13 mouse cellular contexts compared by ENCODE assay signal in genomic region chr16:92288778-92289177, GRCm38 (mm10). TPM values are rescaled to one million over a fixed set of nuclear protein-coding genes. Genes with fewer than 3 reads are reported as not detected.
DNase-seq lines count a peak whose midpoint lies in the region; ATAC-seq and TF ChIP-seq lines count a peak whose summit lies in the region.
"Had no signal": no experiment of that assay in that cellular context is flagged by ENCODE, and none has a peak within 500 bp of the region (broad histone marks: within the 10 kb centered on the region; RNA-seq: fewer than 3 reads in every experiment).

No protein-coding gene starts in this region.

- no peak overlapping the region for H3K27ac ChIP-seq in kidney, embryonic 15.5 days
- no peak overlapping the region for H3K27ac ChIP-seq in neural tube, embryonic 13.5 days (replicated peaks)
- H3K27ac ChIP-seq in stomach, postnatal 0 days (replicated peaks): no peak overlapping the region
- H3K27ac ChIP-seq: limb, embryonic 13.5 days had no signal

- TF ChIP-seq CTCF in stomach, postnatal 0 days (IDR thresholded peaks at IDR 0.05; ENCODE audit: low read depth): peak; percentile 77

- H3K4me2 ChIP-seq in kidney, embryonic 15.5 days: no peak overlapping the region
- no peak overlapping the region for H3K4me2 ChIP-seq in neural tube, embryonic 13.5 days
- H3K4me2 ChIP-seq in stomach, postnatal 0 days (replicated peaks; ENCODE audit: low read depth): no peak overlapping the region
- H3K4me2 ChIP-seq: limb, embryonic 13.5 days had no signal

- H3K27me3 ChIP-seq in kidney, embryonic 15.5 days: peaks cover 4% of the 10 kb centered on the region; the same call in 1 of the 2 replicates
- no peaks in the 10 kb centered on the region for H3K27me3 ChIP-seq in neural tube, embryonic 13.5 days
- no peaks in the 10 kb centered on the region for H3K27me3 ChIP-seq in stomach, postnatal 0 days (ENCODE audit: control insufficient read depth, insufficient read depth, low read length)

- ATAC-seq in kidney, embryonic 15.5 days (replicated peaks; ENCODE audit: low FRiP score): no peak
- peak; percentile 40; the same call in 1 of the 2 replicates for ATAC-seq in neural tube, embryonic 13.5 days (ENCODE audit: low read depth)
- peak; percentile 39; the same call in 1 of the 2 replicates for ATAC-seq in stomach, postnatal 0 days (ENCODE audit: low FRiP score, low TSS enrichment)
- ATAC-seq in inflammation-experienced regulatory T-cells, adult 6 months: no peak

- H3K4me1 ChIP-seq in kidney, embryonic 15.5 days: no peaks in the 10 kb centered on the region
- H3K4me1 ChIP-seq in neural tube, embryonic 13.5 days (replicated peaks): no peaks in the 10 kb centered on the region
- H3K4me1 ChIP-seq in stomach, postnatal 0 days (replicated peaks; ENCODE audit: control insufficient read depth, insufficient read depth): no peaks in the 10 kb centered on the region

- DNase-seq in adrenal gland, postnatal 36 days: peak; percentile 44 to 47
- DNase-seq in adrenal gland, postnatal 4 days (ENCODE audit: low spot score in 2 of 2): no peak
- DNase-seq in kidney, adult 18-20 months: peak; percentile 23
- no peak for DNase-seq in neural tube, embryonic 10.5 days (ENCODE audit: extremely low spot score, low spot score)
- DNase-seq in stomach, postnatal 0 days (ENCODE audit: low spot score): peak; percentile 30
- DNase-seq: thymus, adult 18-20 months had no signal

- H3K36me3 ChIP-seq in kidney, embryonic 15.5 days: no peaks in the 10 kb centered on the region
- H3K36me3 ChIP-seq in neural tube, embryonic 13.5 days: no peaks in the 10 kb centered on the region
- no peaks in the 10 kb centered on the region for H3K36me3 ChIP-seq in stomach, postnatal 0 days (ENCODE audit: control insufficient read depth, insufficient read depth, low read length)
- H3K36me3 ChIP-seq: limb, embryonic 13.5 days had no signal

- H3K9ac ChIP-seq in kidney, embryonic 15.5 days: no peak overlapping the region
- no peak overlapping the region for H3K9ac ChIP-seq in neural tube, embryonic 13.5 days
- no peak overlapping the region for H3K9ac ChIP-seq in stomach, postnatal 0 days (ENCODE audit: low read length)
- H3K9ac ChIP-seq: limb, embryonic 13.5 days had no signal

- H3K9me3 ChIP-seq in kidney, embryonic 15.5 days (replicated peaks): no peaks in the 10 kb centered on the region
- H3K9me3 ChIP-seq in neural tube, embryonic 13.5 days: no peaks in the 10 kb centered on the region
- no peaks in the 10 kb centered on the region for H3K9me3 ChIP-seq in stomach, postnatal 0 days (ENCODE audit: control insufficient read depth, low read length)
- H3K9me3 ChIP-seq: limb, embryonic 13.5 days had no signal

- no peak overlapping the region for H3K4me3 ChIP-seq in kidney, embryonic 15.5 days (replicated peaks)
- H3K4me3 ChIP-seq in neural tube, embryonic 13.5 days: no peak overlapping the region
- no peak overlapping the region for H3K4me3 ChIP-seq in stomach, postnatal 0 days (ENCODE audit: low read depth, low read length)
- H3K4me3 ChIP-seq: erythroblast, embryonic 14.5 days; limb, embryonic 13.5 days had no signal

- no peak for TF ChIP-seq EP300 in stomach, postnatal 0 days (optimal IDR thresholded peaks at IDR 0.05)

- 71% methylated on average over 9 of the region's 9 CpGs for WGBS in kidney, embryonic 15.5 days
- 85% methylated on average over 9 of the region's 9 CpGs for WGBS in neural tube, embryonic 13.5 days
- 61% methylated on average over 9 of the region's 9 CpGs for WGBS in stomach, postnatal 0 days

RNA-seq across cellular contexts. Expression of gene Kcne2, which starts 3.4 kb away (rescaled TPM):
- under 1 TPM in 1 of 2 experiments, not detected in 1; 0.16 TPM for total RNA-seq in adrenal gland, postnatal 36 days (2021)
- total RNA-seq in adrenal gland, postnatal 4 days (2021): not detected
- polyA plus RNA-seq in kidney, embryonic 15.5 days (2015; fragmentation: Nextera tagmentation; extraction: Ambion mirVana): 0.10 and 0.27 TPM in 2 replicates
- polyA plus RNA-seq in neural tube, embryonic 13.5 days (2015; fragmentation: Nextera tagmentation; extraction: Ambion mirVana): 0.31 and 7.3 TPM in 2 replicates
- 29.8 and 37.9 TPM in 2 replicates for polyA plus RNA-seq in stomach, postnatal 0 days (2015; fragmentation: Nextera tagmentation; extraction: Ambion mirVana)
- not detected for polyA plus RNA-seq in inflammation-experienced regulatory T-cells, adult 6 months (2017; shearing (Covaris generic))
- polyA plus RNA-seq: C2C12; erythroblast, embryonic 14.5 days had no signal

RNA-seq across cellular contexts. Expression of gene Smim11, which starts 12.3 kb away (rescaled TPM):
- 10 to 100 TPM; 56.5 to 61.6 TPM for total RNA-seq in adrenal gland, postnatal 36 days (2021)
- 10 to 100 TPM; 49.0 to 51.8 TPM for total RNA-seq in adrenal gland, postnatal 4 days (2021)
- 126 and 141 TPM in 2 replicates for polyA plus RNA-seq in kidney, embryonic 15.5 days (2015; fragmentation: Nextera tagmentation; extraction: Ambion mirVana)
- polyA plus RNA-seq in neural tube, embryonic 13.5 days (2015; fragmentation: Nextera tagmentation; extraction: Ambion mirVana): 73.9 and 82.3 TPM in 2 replicates
- 119 and 122 TPM in 2 replicates for polyA plus RNA-seq in stomach, postnatal 0 days (2015; fragmentation: Nextera tagmentation; extraction: Ambion mirVana)
- polyA plus RNA-seq in inflammation-experienced regulatory T-cells, adult 6 months (2017; shearing (Covaris generic)): 100 to 1,000 TPM; 112 to 149 (median 139) TPM

RNA-seq across cellular contexts. Expression of gene Fam243, which starts 32.5 kb away (rescaled TPM):
- not detected for total RNA-seq in adrenal gland, postnatal 36 days (2021)
- total RNA-seq in adrenal gland, postnatal 4 days (2021): under 1 TPM in 1 of 2 experiments, not detected in 1; 0.25 TPM
- polyA plus RNA-seq in kidney, embryonic 15.5 days (2015; fragmentation: Nextera tagmentation; extraction: Ambion mirVana): not detected in 2 replicates
- not detected in 2 replicates for polyA plus RNA-seq in neural tube, embryonic 13.5 days (2015; fragmentation: Nextera tagmentation; extraction: Ambion mirVana)
- not detected in 2 replicates for polyA plus RNA-seq in stomach, postnatal 0 days (2015; fragmentation: Nextera tagmentation; extraction: Ambion mirVana)
- polyA plus RNA-seq in inflammation-experienced regulatory T-cells, adult 6 months (2017; shearing (Covaris generic)): not detected
- polyA plus RNA-seq: C2C12; erythroblast, embryonic 14.5 days; heart, embryonic 14.5 days; limb, embryonic 13.5 days had no signal

Comparison
In these comparisons a context has a peak if more than half of its experiments do, and no peak if none do; other contexts are left out.
1. DNase-seq: peak in adrenal gland, postnatal 36 days (2 of 2), kidney, adult 18-20 months (single experiment) and stomach, postnatal 0 days (single experiment); none in adrenal gland, postnatal 4 days (0 of 2) and neural tube, embryonic 10.5 days (single experiment).
2. ATAC-seq: peak in neural tube, embryonic 13.5 days (single experiment) and stomach, postnatal 0 days (single experiment); none in kidney, embryonic 15.5 days (single experiment) and inflammation-experienced regulatory T-cells, adult 6 months (single experiment).